Mouse (Mus musculus): ENCODE results near the gene Tanc1.
"Not testable (repeated sequence)": the region's sequence is repeated elsewhere in the genome, so short reads cannot be mapped to it uniquely, and the experiment has no call there.

Gene Tanc1

GRCm38 (mm10) chr2:59611831-59612732 is at the start of gene Tanc1:
TSS of gene Tanc1 (plus strand) at chr2:59612042.
- peak; percentile 76 for DNase-seq (ENCODE audit: low spot score)

- no peak for DNase-seq (ENCODE audit: low spot score)
Observed at GRCm38 (mm10) chr2:59562215-59562614, 49.6 kb upstream of the Tanc1 start.

GRCm38 (mm10) chr2:59562696-59563095 is 49.1 kb upstream of the Tanc1 start:
- DNase-seq (ENCODE audit: low spot score): peak; percentile 35

GRCm38 (mm10) chr2:59564029-59564611 is 47.7 kb upstream of the Tanc1 start:
- not testable (repeated sequence) for DNase-seq (ENCODE audit: low spot score)

GRCm38 (mm10) chr2:59564947-59565346 is 46.9 kb upstream of the Tanc1 start:
- no peak for DNase-seq (ENCODE audit: low spot score)

GRCm38 (mm10) chr2:59580939-59581338 is 30.9 kb upstream of the Tanc1 start:
- DNase-seq (ENCODE audit: low spot score): no peak

- DNase-seq (ENCODE audit: low spot score): no peak
Observed at GRCm38 (mm10) chr2:59583961-59584360, 27.9 kb upstream of the Tanc1 start.

GRCm38 (mm10) chr2:59587387-59588095 is 24.3 kb upstream of the Tanc1 start:
- no peak for DNase-seq (ENCODE audit: low spot score)

- no peak for DNase-seq (ENCODE audit: low spot score)
Observed at GRCm38 (mm10) chr2:59588096-59588405, 23.8 kb upstream of the Tanc1 start.

GRCm38 (mm10) chr2:59593341-59593902 is 18.4 kb upstream of the Tanc1 start:
- no peak for DNase-seq (ENCODE audit: low spot score)

GRCm38 (mm10) chr2:59594095-59594494 is 17.7 kb upstream of the Tanc1 start:
- no peak for DNase-seq (ENCODE audit: low spot score)

GRCm38 (mm10) chr2:59596545-59596944 is 15.3 kb upstream of the Tanc1 start:
- DNase-seq (ENCODE audit: low spot score): no peak

- no peak for DNase-seq (ENCODE audit: low spot score)
Observed at GRCm38 (mm10) chr2:59598286-59598685, 13.6 kb upstream of the Tanc1 start.

GRCm38 (mm10) chr2:59598894-59599293 is 12.9 kb upstream of the Tanc1 start:
- no peak for DNase-seq (ENCODE audit: low spot score)

- DNase-seq (ENCODE audit: low spot score): peak; percentile 11
Observed at GRCm38 (mm10) chr2:59599338-59600111, 12.3 kb upstream of the Tanc1 start.

- DNase-seq (ENCODE audit: low spot score): peak; percentile 72
Observed at GRCm38 (mm10) chr2:59600123-59600840, 11.6 kb upstream of the Tanc1 start.

GRCm38 (mm10) chr2:59600980-59601379 is 10.9 kb upstream of the Tanc1 start:
- no peak for DNase-seq (ENCODE audit: low spot score)

GRCm38 (mm10) chr2:59601452-59601851 is 10.4 kb upstream of the Tanc1 start:
- no peak for DNase-seq (ENCODE audit: low spot score)

GRCm38 (mm10) chr2:59608958-59609357 is 2.9 kb upstream of the Tanc1 start:
- no peak for DNase-seq (ENCODE audit: low spot score)

GRCm38 (mm10) chr2:59611216-59611810 is 529 bp upstream of the Tanc1 start:
- no peak for DNase-seq (ENCODE audit: low spot score)
